In the genomic region with DNA sequence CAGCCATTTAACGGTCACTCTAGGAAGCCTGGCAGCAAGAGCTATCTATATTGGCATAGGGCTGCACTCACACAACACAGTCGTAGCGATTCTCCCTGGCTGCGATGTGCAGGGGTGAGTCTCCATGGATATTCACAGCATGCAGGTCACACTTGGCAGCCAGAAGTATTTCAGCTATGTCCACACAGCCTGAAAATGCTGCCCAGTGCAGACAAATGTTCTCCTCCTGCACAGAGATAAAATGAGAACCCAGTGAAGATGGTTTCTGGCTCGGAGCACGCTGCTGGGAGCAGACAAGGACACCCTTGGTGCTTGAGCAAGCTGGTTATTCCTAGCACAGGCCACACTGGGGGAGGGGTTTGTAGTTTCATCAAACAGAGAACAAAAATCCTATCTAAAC, we compare ENCODE assay signal across 13 mouse cellular contexts. TPM values are rescaled to one million over a fixed set of nuclear protein-coding genes. Genes with fewer than 3 reads are reported as not detected.
DNase-seq lines count a peak whose midpoint lies in the region; TF ChIP-seq lines count a peak whose summit lies in the region.
"Had no signal": no experiment of that assay in that cellular context is flagged by ENCODE, and none has a peak within 500 bp of the region (broad histone marks: within the 10 kb centered on the region; RNA-seq: fewer than 3 reads in every experiment).

No protein-coding gene starts in this region.

- no peaks in the 10 kb centered on the region for H3K27me3 ChIP-seq in heart, embryonic 10.5 days (ENCODE audit: insufficient read depth, poor library complexity, severe bottlenecking)
- H3K27me3 ChIP-seq in thymus, adult 2 months (ENCODE audit: control insufficient read depth, insufficient read depth, low read length) = no peaks in the 10 kb centered on the region
- H3K27me3 ChIP-seq: embryonic facial prominence, embryonic 13.5 days had no signal

- DNase-seq in heart, adult 11 months = peak; percentile 98
- DNase-seq in heart, embryonic 10.5 days (ENCODE audit: low spot score) = no peak
- DNase-seq in cerebellum, adult 11-12 months = peak; percentile 30
- peak; percentile 13 to 34 for DNase-seq in gastrocnemius, adult 8-10 months (ENCODE audit: low spot score in 2 of 2)
- peak; percentile 51 for DNase-seq in heart, postnatal 4 days
- DNase-seq in urinary bladder, adult 2 months (ENCODE audit: low spot score) = no peak
- no peak for DNase-seq in spleen, postnatal 36 days (ENCODE audit: low spot score in 2 of 2)
- no peak for DNase-seq in thymus, adult 2 months
- DNase-seq: B cell, adult 2 months; kidney, adult 18-20 months; lung, adult 2 months; midbrain, embryonic 14.5 days had no signal

- WGBS in heart, embryonic 10.5 days = 80% methylated on average over 6 of the region's 6 CpGs
- 99% methylated on average over 6 of the region's 6 CpGs for WGBS in thymus, adult 2 months

- no peak for TF ChIP-seq POLR2A in thymus, adult 2 months (IDR thresholded peaks at IDR 0.05; ENCODE audit: control insufficient read depth, extremely low read depth, insufficient read depth, low read length, poor library complexity)

- 0 out of 2 replicates have a peak, but pooled peaks cover 3% of the 10 kb centered on the region for H3K4me1 ChIP-seq in heart, embryonic 10.5 days
- H3K4me1 ChIP-seq in thymus, adult 2 months (replicated peaks; ENCODE audit: control insufficient read depth, insufficient read depth, low read length) = no peaks in the 10 kb centered on the region
- H3K4me1 ChIP-seq: embryonic facial prominence, embryonic 13.5 days had no signal

- H3K36me3 ChIP-seq in heart, embryonic 10.5 days = peaks cover 92% of the 10 kb centered on the region
- H3K36me3 ChIP-seq in thymus, adult 2 months (ENCODE audit: control insufficient read depth, insufficient read depth, low read length) = peaks cover 62% of the 10 kb centered on the region

- TF ChIP-seq CTCF in thymus, adult 2 months (IDR thresholded peaks at IDR 0.05; ENCODE audit: borderline replicate concordance, control insufficient read depth, extremely low read depth, insufficient read depth, low read length, poor library complexity) = no peak

- no peak overlapping the region for H3K4me3 ChIP-seq in heart, embryonic 10.5 days
- no peak overlapping the region for H3K4me3 ChIP-seq in thymus, adult 2 months (ENCODE audit: control insufficient read depth, insufficient read depth, low read length)
- H3K4me3 ChIP-seq: embryonic facial prominence, embryonic 13.5 days had no signal

- H3K27ac ChIP-seq in heart, embryonic 10.5 days = no peak overlapping the region
- no peak overlapping the region for H3K27ac ChIP-seq in thymus, adult 2 months (ENCODE audit: control insufficient read depth, insufficient read depth, low read length)
- H3K27ac ChIP-seq: embryonic facial prominence, embryonic 13.5 days had no signal

- no peaks in the 10 kb centered on the region for H3K9me3 ChIP-seq in heart, embryonic 10.5 days
- H3K9me3 ChIP-seq: embryonic facial prominence, embryonic 13.5 days had no signal

RNA-seq across cellular contexts. Expression of gene Cacna1b, which starts 43.2 kb away (rescaled TPM):
- polyA plus RNA-seq in heart, embryonic 10.5 days (2016; fragmentation: Nextera tagmentation; extraction: Ambion mirVana) = 0.21 and 0.57 TPM in 2 replicates
- total RNA-seq in gastrocnemius, adult 8-10 months (2022) = not detected
- total RNA-seq in heart, postnatal 4 days (2021) = under 1 TPM; 0.21 to 0.27 TPM
- polyA plus RNA-seq in urinary bladder, adult 2 months (2012; rRNA removed) = 1.4 and 1.6 TPM in 2 replicates
- 12.5 and 13.1 TPM in 2 replicates for polyA plus RNA-seq in thymus, adult 2 months (2012; rRNA removed)

Comparison
In these comparisons a context has a peak if more than half of its experiments do, and no peak if none do; other contexts are left out.
1. DNase-seq: peak in heart, adult 11 months (single experiment), cerebellum, adult 11-12 months (single experiment), gastrocnemius, adult 8-10 months (2 of 2) and heart, postnatal 4 days (single experiment); none in heart, embryonic 10.5 days (single experiment), urinary bladder, adult 2 months (single experiment), spleen, postnatal 36 days (0 of 2) and thymus, adult 2 months (single experiment).